Mouse (Mus musculus): ENCODE results near the gene Cebpb.

Cebpb gene

DNA sequence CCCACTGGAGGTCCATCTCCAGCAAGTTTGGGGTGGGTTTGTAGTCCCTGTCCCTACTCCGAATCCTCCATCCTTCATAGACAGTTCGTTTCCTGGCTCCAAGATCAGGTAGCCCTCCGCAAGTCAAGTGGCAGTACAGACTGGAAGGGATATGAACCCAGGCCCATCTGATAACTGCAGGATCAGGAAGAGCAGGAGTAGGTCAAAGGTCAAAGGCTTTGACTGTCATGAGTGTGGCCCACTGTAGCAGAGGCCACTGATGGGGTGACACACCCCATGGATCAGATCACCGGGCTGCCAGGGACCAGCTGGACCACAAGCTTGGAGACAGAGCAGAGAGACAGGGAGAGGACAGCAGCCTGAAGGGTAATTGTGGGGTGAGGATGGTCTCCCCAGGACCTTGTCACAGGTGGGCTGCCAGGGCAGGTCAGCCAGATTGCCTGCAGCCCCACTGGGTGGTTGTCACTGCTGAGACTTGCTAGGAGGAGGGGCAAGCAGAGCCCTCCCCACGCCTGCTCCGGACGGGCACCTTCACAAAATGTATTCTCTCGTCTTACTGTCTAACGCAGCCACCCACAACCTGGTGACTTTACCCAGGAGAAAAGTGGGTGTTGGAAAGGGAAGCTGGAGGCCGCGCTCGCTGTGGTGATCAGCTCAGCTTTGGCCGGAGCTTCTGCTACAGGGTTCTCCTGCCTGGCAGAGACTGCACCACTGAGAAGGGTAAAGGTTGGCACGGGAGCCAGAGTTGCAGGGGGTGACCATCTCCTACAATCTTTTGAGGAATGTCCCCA lies 3.4 kb downstream of the Cebpb start:
- no peak for DNase-seq (ENCODE audit: low spot score)

GRCm38 (mm10) chr2:167692831-167693230 lies 4.1 kb downstream of the Cebpb start:
- no peak for DNase-seq (ENCODE audit: low spot score)

DNA sequence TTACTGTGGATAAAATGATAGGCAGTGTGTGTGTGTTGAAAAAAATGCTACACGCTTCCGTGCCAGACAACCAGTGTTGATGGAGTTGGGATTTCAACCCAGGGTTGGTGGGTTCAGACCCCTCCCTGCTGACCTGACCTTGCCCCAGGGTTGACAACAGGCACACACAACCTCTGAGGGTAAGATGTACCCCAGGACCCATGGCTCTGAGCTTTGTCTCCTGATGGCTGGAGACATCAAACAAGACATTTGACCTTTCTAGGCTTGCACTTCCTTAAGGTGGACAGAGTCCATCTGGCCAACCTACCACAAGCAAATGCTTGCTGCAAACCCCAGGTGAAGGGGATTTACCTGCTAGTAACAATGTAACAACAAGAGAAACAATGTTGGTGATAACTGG lies 4.8 kb downstream of the Cebpb start:
- DNase-seq (ENCODE audit: low spot score) = no peak

GRCm38 (mm10) chr2:167694244-167694643 lies 5.5 kb downstream of the Cebpb start:
- DNase-seq (ENCODE audit: low spot score) = no peak

DNA sequence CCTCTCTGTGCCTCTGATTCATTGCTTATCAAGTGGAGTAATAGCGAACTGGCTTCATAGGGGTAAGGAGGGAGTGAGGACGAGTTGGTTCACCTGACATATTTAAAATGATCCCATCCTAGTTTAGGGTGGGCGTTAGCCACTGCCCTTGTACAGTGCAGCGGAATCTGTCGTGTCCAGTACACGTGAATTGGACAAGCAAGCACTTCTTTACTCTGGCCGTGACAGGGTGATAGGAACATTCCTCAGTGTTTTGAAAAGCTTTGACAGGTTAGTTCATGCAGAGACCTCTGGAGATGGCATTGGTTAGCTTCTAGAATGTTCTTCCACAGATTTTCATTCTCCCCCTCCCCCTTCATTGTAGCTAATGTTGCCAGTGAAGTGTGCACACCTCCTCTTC lies 6.2 kb downstream of the Cebpb start:
- DNase-seq (ENCODE audit: low spot score) = no peak

- DNase-seq (ENCODE audit: low spot score) = no peak
These were observed 6.8 kb downstream of the Cebpb start for GRCm38 (mm10) chr2:167695491-167695890.

GRCm38 (mm10) chr2:167696143-167696542 lies 7.4 kb downstream of the Cebpb start:
- peak; percentile 42 for DNase-seq (ENCODE audit: low spot score)

DNA sequence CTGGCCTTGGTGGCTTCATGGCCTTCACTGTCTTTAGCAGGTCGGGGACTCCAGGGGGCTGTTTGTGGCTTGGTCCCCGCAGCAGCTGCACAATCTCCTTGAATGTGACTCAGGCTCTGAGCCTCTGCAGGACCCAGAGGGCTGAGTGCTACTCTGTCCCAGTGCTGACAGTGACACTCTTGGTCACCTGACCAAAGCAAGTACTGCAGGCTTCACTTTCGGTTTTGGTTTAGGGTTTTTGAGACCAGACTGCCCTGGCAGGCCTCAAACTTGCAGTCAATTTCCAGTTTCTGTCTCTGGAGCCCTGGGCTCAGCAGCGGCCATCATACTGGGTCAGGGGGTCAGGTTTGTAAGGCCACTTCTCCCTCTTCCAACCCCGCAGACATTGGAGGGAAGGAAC lies 9.2 kb downstream of the Cebpb start:
- DNase-seq (ENCODE audit: low spot score) = peak; percentile 47

- no peak for DNase-seq (ENCODE audit: low spot score)
These were observed 11.3 kb downstream of the Cebpb start for GRCm38 (mm10) chr2:167700018-167700417.

DNA sequence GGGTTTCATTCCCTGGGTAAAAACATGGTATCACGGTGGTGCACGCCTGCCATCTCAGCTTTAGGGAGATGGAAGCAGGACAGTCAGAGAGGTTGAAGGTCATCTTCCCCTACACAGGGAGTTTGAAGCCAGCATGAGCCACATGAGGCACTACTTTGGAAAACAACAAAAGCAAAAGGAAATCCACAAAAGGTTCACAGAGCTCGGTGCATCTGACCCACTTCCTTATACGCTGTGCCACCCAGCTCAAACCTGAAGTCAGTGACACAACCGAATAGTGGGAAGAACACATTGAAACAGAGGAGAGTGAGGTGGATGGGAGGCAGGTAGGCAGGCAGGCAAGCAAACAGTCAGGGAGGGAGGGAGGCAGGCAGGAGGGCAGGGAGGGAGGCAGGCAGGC lies 12.8 kb downstream of the Cebpb start:
- no peak for DNase-seq (ENCODE audit: low spot score)

- DNase-seq (ENCODE audit: low spot score) = no peak
These were observed 13.4 kb downstream of the Cebpb start for GRCm38 (mm10) chr2:167702126-167702525.

DNA sequence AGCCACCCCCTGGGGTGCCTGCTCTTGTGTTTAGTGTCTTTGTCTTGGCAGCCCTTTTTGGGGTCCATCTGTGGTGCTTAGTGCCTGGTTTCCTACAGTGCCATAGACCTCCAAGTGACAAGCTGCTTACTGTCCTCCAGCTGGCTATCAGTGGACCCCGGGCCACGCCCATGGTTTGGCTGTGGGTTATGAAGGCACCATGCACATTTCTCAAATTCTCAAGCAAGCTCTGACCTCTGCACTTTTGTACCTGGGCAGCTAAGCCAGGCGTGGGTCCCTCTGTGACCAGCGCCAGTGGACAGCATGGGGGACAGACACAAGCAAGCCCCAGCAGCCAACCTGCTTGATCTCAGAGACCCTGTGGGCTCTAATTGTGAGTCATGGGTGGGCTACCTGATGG lies 15.7 kb downstream of the Cebpb start:
- DNase-seq (ENCODE audit: low spot score) = no peak

GRCm38 (mm10) chr2:167706183-167706939 lies 17.6 kb downstream of the Cebpb start:
- DNase-seq (ENCODE audit: low spot score) = no peak

GRCm38 (mm10) chr2:167708373-167708772 lies 19.7 kb downstream of the Cebpb start:
- DNase-seq (ENCODE audit: low spot score) = no peak

DNA sequence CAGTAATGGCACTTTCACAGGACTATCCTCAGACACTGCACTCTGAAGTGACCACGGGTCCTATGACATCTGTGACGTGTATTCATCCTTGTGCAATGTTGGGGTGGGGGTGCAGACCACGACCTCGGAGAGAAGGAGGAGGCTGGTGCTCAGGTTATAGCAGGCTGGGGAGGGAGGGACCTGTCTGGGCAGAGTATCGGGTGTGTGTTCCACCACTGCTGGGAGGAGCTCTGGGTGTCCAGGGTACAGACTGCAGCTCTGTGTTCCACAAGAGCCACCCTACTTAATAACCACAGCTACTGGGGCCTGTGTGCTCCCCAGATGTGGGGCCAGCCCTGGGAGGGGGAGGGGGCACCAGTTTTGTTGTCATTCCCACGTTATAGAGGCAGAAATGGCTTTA lies 21.3 kb downstream of the Cebpb start:
- no peak for DNase-seq (ENCODE audit: low spot score)

DNA sequence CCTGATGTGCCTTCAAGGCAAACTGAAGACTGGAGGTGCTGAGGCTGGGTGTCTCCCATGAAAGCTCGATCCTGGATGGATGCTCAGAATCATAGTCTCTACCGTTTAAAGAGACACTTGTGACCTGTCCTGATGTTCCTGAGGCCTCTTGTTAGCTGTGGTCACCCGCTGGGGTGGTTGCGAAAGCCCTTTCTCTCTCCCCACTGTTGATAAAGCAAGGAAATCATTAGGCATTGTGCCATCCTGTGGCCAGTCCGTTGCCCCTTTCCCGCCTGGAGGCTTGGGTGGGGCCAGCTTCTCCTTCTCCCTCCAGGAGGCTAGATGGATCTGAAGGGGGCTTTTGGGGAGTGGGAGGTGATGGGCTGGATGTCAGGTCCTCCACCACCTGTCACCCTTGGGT lies 21.9 kb downstream of the Cebpb start:
- no peak for DNase-seq (ENCODE audit: low spot score)

DNA sequence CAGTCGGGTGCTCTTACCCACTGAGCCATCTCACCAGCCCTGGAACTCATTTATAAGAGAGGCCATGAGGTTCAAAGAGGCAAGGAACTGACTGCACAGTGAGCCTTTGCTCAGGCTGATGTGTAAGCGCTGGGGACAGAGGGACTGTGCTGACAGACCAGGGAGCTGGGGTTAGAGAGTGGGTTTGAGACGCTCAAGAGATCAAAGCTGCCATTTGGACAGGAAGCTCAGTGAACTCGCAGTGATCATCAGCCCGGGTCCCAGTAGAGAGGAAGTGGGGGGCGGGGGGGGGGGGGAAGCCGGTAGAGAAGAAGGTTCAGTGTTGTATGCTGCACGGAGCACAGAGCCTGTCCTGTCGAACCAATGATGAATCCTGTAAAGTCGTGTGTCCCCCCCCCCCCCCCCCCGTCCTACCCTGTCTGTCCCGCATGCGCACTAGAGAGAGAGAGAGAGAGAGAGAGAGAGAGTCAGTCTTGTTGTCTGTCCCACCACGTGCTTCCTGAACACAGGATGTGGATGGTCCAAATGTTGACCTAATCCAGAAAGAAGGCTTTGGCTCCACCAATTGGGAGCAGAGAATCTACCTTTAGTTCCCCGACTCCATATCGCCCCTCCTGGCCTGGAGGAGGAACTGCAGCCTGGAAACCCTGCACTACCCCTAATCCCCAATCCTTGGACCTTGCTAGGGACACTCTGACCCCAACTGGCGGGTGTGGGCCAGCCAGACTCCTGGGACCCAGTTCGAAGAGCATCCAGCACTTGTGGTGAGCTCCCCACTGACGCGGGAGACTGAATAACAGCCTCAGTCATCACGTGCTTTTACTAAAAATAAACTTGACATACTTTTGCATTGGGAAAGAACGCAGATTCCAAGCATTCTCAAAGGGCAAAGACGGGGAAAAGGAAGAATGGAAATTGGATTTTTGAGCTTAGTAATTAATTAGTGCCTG lies 24.4 kb downstream of the Cebpb start:
- DNase-seq (ENCODE audit: low spot score) = no peak

- DNase-seq (ENCODE audit: low spot score) = no peak
These were observed 25.6 kb downstream of the Cebpb start for GRCm38 (mm10) chr2:167714298-167714697.

GRCm38 (mm10) chr2:167715008-167715407 lies 26.3 kb downstream of the Cebpb start:
- DNase-seq (ENCODE audit: low spot score) = no peak

GRCm38 (mm10) chr2:167717208-167717607 lies 28.5 kb downstream of the Cebpb start:
- no peak for DNase-seq (ENCODE audit: low spot score)

GRCm38 (mm10) chr2:167719520-167719919 lies 30.8 kb downstream of the Cebpb start:
- DNase-seq (ENCODE audit: low spot score) = no peak

GRCm38 (mm10) chr2:167721159-167721882 lies 32.6 kb downstream of the Cebpb start:
- peak; percentile 49 for DNase-seq (ENCODE audit: low spot score)

Measured in urinary bladder, postnatal 14 days (tissue).